Mouse (Mus musculus): ENCODE results near the gene Baiap2.

DNA sequence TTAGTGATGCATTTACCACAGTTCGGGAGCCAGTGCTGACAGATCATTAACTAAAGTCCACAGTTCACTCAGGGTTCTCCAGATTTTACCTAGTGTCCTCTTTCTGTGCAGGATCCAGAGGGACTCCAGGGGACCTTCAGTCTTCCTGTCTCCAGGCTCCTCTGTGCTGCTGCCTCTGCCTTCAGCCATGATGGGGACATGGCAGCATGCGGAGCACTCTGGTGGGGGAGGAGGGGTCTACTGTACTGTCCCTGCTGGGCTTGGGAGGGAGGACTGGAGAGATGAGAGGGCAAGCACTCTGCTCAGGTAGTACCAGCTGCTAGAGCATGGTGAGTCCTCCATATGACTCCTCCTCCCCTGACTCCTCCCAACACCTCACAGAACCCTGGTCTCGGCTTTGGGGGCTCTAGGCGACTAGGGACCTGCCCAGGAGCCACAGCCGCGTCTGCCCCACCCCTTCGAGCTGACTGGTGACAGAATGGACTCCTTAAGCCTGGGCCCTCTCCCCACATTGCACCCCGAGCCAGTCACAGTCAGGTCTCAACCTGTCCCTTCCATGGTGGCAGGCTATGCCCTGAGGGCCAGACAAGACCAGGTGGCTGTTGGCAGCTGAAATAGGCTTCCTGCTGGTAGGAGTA, 3.4 kb upstream of the Baiap2 start:
- TF ChIP-seq CTCF (IDR thresholded peaks at IDR 0.05; ENCODE audit: control insufficient read depth, insufficient read depth, insufficient replicate concordance, low read depth, low read length) = no peak
- TF ChIP-seq POLR2A (IDR thresholded peaks at IDR 0.05; ENCODE audit: control insufficient read depth, low read depth, low read length) = no peak; the same call in 1 of the 2 replicates

Measured in testis, adult 2 months (tissue).